Mouse (Mus musculus) erythroid progenitor cell, adult 5-6 weeks (primary cell): ENCODE measurements at regions not wholly inside any gene's neighbourhood (a gene's known extent, or its start where the extent isn't known, plus 50 kb on each side); places are given as distances from the start of the nearest gene placed in this dataset.
A peak's percentile ranks its signal among the peaks of the same experiment; 100 is the strongest.

Source experiments
- ATAC-seq: replicated peaks from 2 replicates; pipeline ENCODE4 v1.8.0; 2016; ENCODE audit warnings: moderate number of reproducible peaks, mild to moderate bottlenecking, moderate TSS enrichment, inconsistent platforms; ENCODE audit not compliant: poor library complexity, low FRiP score, severe bottlenecking

DNA sequence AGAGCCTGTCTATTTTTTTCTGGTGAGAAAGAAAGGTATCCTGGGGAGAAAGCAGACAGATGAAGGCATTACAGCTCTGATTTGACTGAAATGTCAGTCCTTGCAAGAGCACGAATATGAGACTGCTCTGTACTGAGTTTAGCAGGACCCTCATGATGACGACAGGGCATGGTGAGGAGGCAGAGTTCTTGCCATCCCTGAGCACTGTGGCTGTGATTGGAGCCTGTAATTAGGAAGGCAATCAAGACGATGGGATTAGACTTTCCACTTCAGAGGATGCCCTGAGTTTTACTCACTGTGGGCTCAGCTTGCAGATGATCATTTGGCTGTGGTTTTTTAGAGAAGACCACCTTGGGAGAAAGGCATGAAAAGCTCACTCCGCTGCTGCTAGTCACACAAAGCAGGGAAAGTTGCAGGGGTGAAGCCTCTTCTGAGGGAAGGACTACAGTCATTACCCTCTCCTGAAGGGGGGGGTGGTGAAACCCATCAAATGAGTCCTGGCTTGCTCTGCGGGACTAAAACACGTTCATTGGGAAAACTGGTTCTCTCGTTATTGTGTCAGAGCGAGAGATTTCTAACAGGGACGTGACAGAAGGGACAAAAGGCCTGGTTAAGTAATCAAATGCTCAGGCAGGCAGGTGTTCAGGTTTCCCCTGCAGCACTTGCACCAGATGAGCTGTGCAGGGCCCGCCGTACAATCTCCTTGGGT is 132.9 kb upstream of the Fam241a start:
- no peak for ATAC-seq

DNA sequence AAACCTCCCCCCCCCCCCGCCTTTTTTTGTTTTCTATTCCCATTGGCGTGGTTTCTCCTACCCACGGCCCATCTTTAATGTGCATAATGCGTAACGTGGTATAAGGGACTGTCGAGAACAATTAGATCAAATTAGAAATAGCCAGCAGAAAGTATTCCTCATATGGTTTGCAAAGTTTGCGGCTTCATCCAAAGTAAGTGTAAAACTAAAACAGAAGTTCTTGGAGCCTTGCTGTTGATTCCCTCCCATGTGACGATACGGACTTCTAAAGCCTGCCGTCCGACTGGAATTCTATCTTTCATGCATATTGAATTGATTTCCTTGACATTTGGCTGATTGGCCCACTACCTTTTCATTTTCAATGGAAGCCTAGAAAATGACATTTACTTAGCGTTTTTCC is 128.7 kb upstream of the Fam241a start:
- ATAC-seq, result no peak

- no peak for ATAC-seq
Observed at GRCm38 (mm10) chr3:128014909-128015308, 118.8 kb upstream of the Fam241a start.

DNA sequence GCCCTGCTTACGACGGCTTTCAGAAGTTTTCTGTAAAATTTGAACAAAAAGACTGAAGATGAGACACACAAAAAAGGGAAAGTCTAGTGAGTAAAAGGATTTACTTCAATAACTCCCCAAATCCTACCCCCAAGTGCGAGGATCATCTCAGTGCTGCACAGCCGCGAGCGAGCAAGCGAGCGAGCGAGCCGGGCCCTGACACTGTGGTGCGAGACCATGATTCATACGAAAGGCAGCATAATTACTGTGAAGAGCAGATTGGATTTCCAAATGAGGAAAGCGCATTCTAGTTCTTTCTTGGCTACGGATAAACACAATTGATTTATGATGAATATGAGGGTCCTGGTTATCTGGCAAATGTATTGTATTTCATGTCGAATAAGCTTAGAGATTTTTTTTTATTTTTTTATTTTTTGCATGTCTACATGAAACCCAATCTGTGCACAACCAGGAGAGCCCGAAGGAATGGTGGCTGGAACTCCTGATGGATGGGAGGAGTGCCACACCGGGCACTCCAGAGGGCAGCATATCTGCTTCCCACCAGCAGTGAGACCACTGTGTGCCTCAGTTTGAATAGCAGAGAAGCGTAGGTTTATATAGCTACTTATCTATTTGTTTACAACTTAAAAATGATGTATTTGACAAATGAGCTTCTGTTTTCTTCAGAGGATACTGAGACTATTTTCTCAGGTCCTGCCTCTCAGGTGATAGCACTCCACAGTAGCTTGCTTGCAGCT is 106.9 kb upstream of the Fam241a start:
- no peak for ATAC-seq

GRCm38 (mm10) chr3:128001924-128002501 is 105.9 kb upstream of the Fam241a start:
- no peak for ATAC-seq

GRCm38 (mm10) chr3:127995678-127996077 is 99.6 kb upstream of the Fam241a start:
- no peak for ATAC-seq

DNA sequence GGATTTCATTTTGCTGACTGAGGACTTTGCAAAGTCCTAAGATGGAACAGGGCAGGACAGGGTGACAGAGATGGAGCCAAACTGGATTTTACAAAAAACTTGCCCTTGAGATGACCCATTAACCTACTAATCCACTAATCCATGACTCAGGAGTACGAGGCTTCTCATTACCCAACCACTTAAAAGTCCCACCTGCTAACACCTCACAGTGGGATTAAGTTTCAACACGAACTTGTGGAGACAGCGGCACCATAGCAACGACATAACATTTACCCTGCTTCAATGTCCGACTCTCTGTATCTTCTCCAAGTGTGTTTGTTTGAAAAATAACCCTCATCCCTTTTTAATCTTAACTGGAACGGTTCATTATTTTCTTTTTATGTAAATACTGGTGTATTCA is 91.5 kb upstream of the Fam241a start:
- no peak for ATAC-seq

DNA sequence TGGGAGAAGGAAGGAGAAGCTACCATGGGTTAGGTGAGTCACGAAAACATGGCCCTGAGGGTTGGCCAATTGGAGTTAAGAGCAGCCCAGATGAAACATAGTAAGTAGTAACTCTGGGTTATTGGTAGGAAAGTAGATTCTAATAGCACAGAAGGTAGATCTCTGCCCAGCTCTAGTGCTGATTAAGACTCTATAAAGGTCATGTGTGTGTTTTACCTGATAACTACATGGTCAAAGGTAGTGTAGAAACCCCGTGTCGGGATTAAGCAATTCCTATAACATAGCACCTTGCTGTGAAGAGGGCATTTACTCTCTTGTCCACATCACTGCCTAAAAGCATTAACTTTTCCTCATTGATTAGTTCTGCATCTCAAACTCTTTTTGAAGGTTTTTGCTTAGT is 89.0 kb upstream of the Fam241a start:
- no peak for ATAC-seq

- no peak for ATAC-seq
Observed at GRCm38 (mm10) chr3:127977240-127977639, 81.1 kb upstream of the Fam241a start.

- ATAC-seq, result 0 out of 2 replicates have a peak, but pooled peaks have one; percentile 57
Observed at GRCm38 (mm10) chr3:127970891-127971290, 74.8 kb upstream of the Fam241a start.

DNA sequence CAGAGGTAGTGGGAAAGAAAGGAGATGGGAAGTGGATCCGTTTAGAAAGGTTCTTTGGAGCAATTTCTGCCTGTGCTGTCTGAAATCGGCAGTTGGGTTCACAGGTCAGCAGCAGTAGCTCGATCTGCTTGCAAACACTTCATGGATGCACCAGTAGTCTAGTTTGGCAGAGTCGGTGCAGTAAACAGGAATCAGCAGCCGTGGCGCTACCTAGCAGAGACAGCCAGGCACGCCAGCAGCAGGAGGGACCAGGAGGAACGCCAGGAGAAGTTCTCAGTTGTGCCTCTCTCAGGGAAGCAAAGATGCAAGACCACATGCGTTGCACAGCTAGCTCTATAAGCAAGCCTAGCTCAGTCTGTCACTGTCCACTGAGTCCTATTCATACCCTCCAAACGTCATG is 71.0 kb upstream of the Fam241a start:
- ATAC-seq, result no peak

- no peak for ATAC-seq
Observed at GRCm38 (mm10) chr3:127966214-127966613, 70.1 kb upstream of the Fam241a start.

- ATAC-seq, result no peak
Observed at GRCm38 (mm10) chr3:127958919-127959684, 63.0 kb upstream of the Fam241a start.

- no peak for ATAC-seq
Observed at GRCm38 (mm10) chr3:127954856-127955255, 58.7 kb upstream of the Fam241a start.

DNA sequence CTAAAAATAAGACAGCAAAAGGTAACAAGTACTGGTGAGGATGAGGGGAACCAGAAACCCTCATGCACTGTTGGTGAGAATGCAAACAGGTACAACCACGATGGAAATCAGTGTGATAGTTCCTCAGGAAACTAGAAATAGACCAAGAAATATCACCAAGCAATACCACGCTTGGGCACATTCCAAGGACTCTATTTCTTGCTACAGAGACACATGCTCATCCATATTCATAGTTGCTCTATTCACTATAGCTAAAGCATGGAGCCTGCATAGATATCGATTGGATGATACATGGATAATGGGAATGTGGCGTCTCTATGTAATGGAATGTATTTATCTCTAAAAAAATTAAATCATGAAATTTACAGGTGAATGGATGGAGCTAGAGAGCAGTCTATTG is 57.5 kb upstream of the Fam241a start:
- no peak for ATAC-seq

GRCm38 (mm10) chr3:127948898-127949620 is 52.9 kb upstream of the Fam241a start:
- peak; percentile 88 for ATAC-seq

GRCm38 (mm10) chr3:127948326-127948725 is 52.2 kb upstream of the Fam241a start:
- no peak for ATAC-seq
